Mouse (Mus musculus) cortical plate, adult 2 months (tissue): Measurements from ENCODE around the gene Abi1.

Experiments used
- CTCF ChIP-seq: fragments of 200-500 bp; IDR thresholded peaks from 2 replicates; pipeline ENCODE4 v1.5.1; 2011; ENCODE audit warnings: mild to moderate bottlenecking, control low read depth, low read length; ENCODE audit not compliant: insufficient read depth; ENCODE audit errors: extremely low read depth
- POLR2A ChIP-seq: fragments of 200-500 bp; IDR thresholded peaks from 2 replicates; pipeline ENCODE4 v1.6.1; 2011; ENCODE audit warnings: mild to moderate bottlenecking, low read length, control low read depth; ENCODE audit not compliant: insufficient read depth; ENCODE audit errors: extremely low read depth

- TF ChIP-seq CTCF (no peak), POLR2A (peak; percentile 97)
Measured at GRCm38 (mm10) chr2:23068894-23069744, 29.1 kb upstream of the Abi1 start.
